8 mouse cellular contexts compared by ENCODE assay signal in the genomic region with DNA sequence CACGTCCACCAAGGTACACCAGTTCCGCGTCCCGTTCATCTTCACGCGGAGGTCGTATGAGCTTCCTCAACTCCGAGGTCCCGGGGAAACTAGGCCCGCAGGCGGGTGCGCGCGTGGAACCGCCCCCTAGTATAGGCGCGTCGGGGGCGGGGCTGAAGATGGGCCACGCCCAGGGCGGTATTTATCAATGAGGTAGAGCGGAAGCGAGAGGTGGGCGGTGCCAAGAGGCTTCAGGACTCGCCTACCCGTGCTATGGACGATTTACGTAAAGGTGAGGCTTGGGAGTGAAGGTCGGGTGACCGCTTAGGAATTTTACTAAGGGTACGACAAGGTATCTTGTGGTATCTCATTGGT. TPM values are rescaled to one million over a fixed set of nuclear protein-coding genes. Genes with fewer than 3 reads are reported as not detected.
A peak's percentile ranks its signal among the peaks of the same experiment; 100 is the strongest.
DNase-seq lines count a peak whose midpoint lies in the region; ATAC-seq and TF ChIP-seq lines count a peak whose summit lies in the region.
"Not testable (repeated sequence)": the region's sequence is repeated elsewhere in the genome, so short reads cannot be mapped to it uniquely, and the experiment has no call there.

No protein-coding gene starts in this region.

- not testable (repeated sequence) for H3K27ac ChIP-seq in heart, embryonic 14.5 days (replicated peaks in 1 of 2; ENCODE audit: control insufficient read depth in 1 of 2, insufficient read depth in 1 of 2, low read depth in 2 of 2, low read length in 2 of 2); liver, adult 2 months (replicated peaks; ENCODE audit: insufficient read depth, low read depth, low read length)

- not testable (repeated sequence) for H3K79me2 ChIP-seq in liver, adult 2 months (ENCODE audit: control insufficient read depth, insufficient read depth, low read length)

- H3K4me1 ChIP-seq in heart, embryonic 14.5 days (ENCODE audit: control insufficient read depth in 2 of 2, insufficient read depth in 2 of 2, low read length in 2 of 2); liver, adult 2 months (ENCODE audit: control insufficient read depth, insufficient read depth, low read length): not testable (repeated sequence)

- H3K27me3 ChIP-seq in heart, embryonic 14.5 days (ENCODE audit: control insufficient read depth, insufficient read depth, low read length); liver, adult 2 months (ENCODE audit: control insufficient read depth, insufficient read depth, low read length): not testable (repeated sequence)

- H3K4me2 ChIP-seq in heart, embryonic 14.5 days (ENCODE audit: low read length): peak overlapping the region; percentile 44

- ATAC-seq in cerebellum, adult (ENCODE audit: insufficient number of reproducible peaks, low FRiP score, low TSS enrichment): peak; percentile 78
- peak; percentile 96 for ATAC-seq in erythroblast, adult 5-6 weeks (replicated peaks; ENCODE audit: low FRiP score, poor library complexity, severe bottlenecking)
- peak; percentile 84 for ATAC-seq in heart, embryonic 14.5 days (ENCODE audit: insufficient number of reproducible peaks, insufficient read depth, low FRiP score, low read depth)
- peak; percentile 95 for ATAC-seq in megakaryocyte-erythroid progenitor cell, adult 5-6 weeks (replicated peaks; ENCODE audit: low FRiP score, low TSS enrichment, poor library complexity, severe bottlenecking)

- not testable (repeated sequence) for TF ChIP-seq CTCF in liver, adult 2 months (IDR thresholded peaks at IDR 0.05; ENCODE audit: low read depth, low read length)

- peak; percentile 70 for DNase-seq in kidney, adult 18-20 months
- DNase-seq in liver, adult 2 months (ENCODE audit: extremely low read depth, low read depth, low spot score): not testable (repeated sequence)
- DNase-seq in right cerebral cortex, postnatal 25 days: peak; percentile 21
- DNase-seq in urinary bladder, postnatal 14 days (ENCODE audit: low spot score): peak; percentile 54

- not testable (repeated sequence) for H3K9me3 ChIP-seq in heart, embryonic 14.5 days (ENCODE audit: control insufficient read depth, low read length)

- under 1% methylated on average over 20 of the region's 31 CpGs for WGBS in heart, embryonic 14.5 days
- WGBS in liver, adult 2 months: under 1% methylated on average over 22 of the region's 31 CpGs

- H3K36me3 ChIP-seq in heart, embryonic 14.5 days (ENCODE audit: control insufficient read depth, insufficient read depth, low read length); liver, adult 2 months (ENCODE audit: control insufficient read depth, insufficient read depth, low read length): not testable (repeated sequence)

- H3K4me3 ChIP-seq in heart, embryonic 14.5 days (ENCODE audit: control insufficient read depth in 1 of 2, insufficient read depth in 1 of 2, low read depth in 1 of 2, low read length in 2 of 2): peak overlapping the region; percentile 26 to 46; a peak in 3 of 4 replicates
- peak overlapping the region; percentile 53; the same call in 1 of the 2 replicates for H3K4me3 ChIP-seq in liver, adult 2 months (ENCODE audit: insufficient read depth, low read depth, low read length)

- H3K9ac ChIP-seq in heart, embryonic 14.5 days (ENCODE audit: low read length); liver, adult 2 months (ENCODE audit: low read depth, low read length): not testable (repeated sequence)

- not testable (repeated sequence) for TF ChIP-seq POLR2A in liver, adult 2 months (IDR thresholded peaks at IDR 0.05; ENCODE audit: extremely low read depth, insufficient read depth, low read length)

RNA-seq across cellular contexts. Expression of a gene that starts 28.3 kb away (rescaled TPM):
- total RNA-seq in erythroblast, adult 5-6 weeks (2015; ENCODE audit: low replicate concordance): not detected in 2 replicates
- total RNA-seq in erythroblast, adult 5-6 weeks (2017; ENCODE audit: low replicate concordance): not detected in 2 replicates
- 0.78 and 1.1 TPM in 2 replicates for polyA plus RNA-seq in heart, embryonic 14.5 days (2014; fragmentation: Nextera tagmentation; extraction: Ambion mirVana)
- total RNA-seq in liver, adult 2 months (2014; rRNA removed): 7.6 and 9.2 TPM in 2 replicates
- polyA plus RNA-seq in liver, adult 2 months (2012; rRNA removed): 7.3 and 7.4 TPM in 2 replicates
- total RNA-seq in megakaryocyte-erythroid progenitor cell, adult 5-6 weeks (2014; fragmentation: Nextera tagmentation): 0.30 and 0.42 TPM in 2 replicates
- not detected in 2 replicates for total RNA-seq in megakaryocyte-erythroid progenitor cell, adult 5-6 weeks (2017)
